Mouse (Mus musculus) erythroblast, embryonic 14.5 days (primary cell): ENCODE measurements around the gene 4930524J08Rik. TPM values are rescaled to one million over a fixed set of nuclear protein-coding genes. Genes with fewer than 3 reads are reported as not detected.

Experiments
- H3K27me3 ChIP-seq: 2 replicates; pipeline ENCODE4 v1.6.1; 2012; ENCODE audit warnings: inconsistent platforms; ENCODE audit not compliant: control insufficient read depth
- H3K36me3 ChIP-seq: 2 replicates; pipeline ENCODE4 v1.6.1; 2012; ENCODE audit warnings: mild to moderate bottlenecking, inconsistent platforms; ENCODE audit not compliant: control insufficient read depth
- H3K4me1 ChIP-seq: 2 replicates; pipeline ENCODE4 v1.6.1; 2012; ENCODE audit warnings: inconsistent platforms; ENCODE audit not compliant: control insufficient read depth
- H3K4me3 ChIP-seq: replicated peaks from 2 replicates; pipeline ENCODE3; 2012; ENCODE audit warnings: moderate library complexity, mild to moderate bottlenecking, inconsistent platforms
- H3K9me3 ChIP-seq: 2 replicates; pipeline ENCODE4 v1.6.1; 2012; ENCODE audit warnings: low read length, inconsistent platforms, mixed read lengths; ENCODE audit not compliant: control insufficient read depth
- GATA1 ChIP-seq: IDR thresholded peaks from 2 replicates; pipeline ENCODE4 v1.6.1; 2012; ENCODE audit warnings: low read length, inconsistent platforms, mixed read lengths
- TAL1 ChIP-seq: IDR thresholded peaks from 3 replicates; pipeline ENCODE4 v1.6.1; 2012; ENCODE audit warnings: low read length, inconsistent platforms, mixed read lengths
- polyA plus RNA-seq: library from polyadenylated mRNA; stranded (reverse); fragments of >175 nt; gene quantifications from 2 replicates; pipeline ENCODE4 v1.2.3, GENCODE M21; 2012

Gene 4930524J08Rik
- polyA plus RNA-seq: 1.8 and 1.9 TPM in 2 replicates

DNA sequence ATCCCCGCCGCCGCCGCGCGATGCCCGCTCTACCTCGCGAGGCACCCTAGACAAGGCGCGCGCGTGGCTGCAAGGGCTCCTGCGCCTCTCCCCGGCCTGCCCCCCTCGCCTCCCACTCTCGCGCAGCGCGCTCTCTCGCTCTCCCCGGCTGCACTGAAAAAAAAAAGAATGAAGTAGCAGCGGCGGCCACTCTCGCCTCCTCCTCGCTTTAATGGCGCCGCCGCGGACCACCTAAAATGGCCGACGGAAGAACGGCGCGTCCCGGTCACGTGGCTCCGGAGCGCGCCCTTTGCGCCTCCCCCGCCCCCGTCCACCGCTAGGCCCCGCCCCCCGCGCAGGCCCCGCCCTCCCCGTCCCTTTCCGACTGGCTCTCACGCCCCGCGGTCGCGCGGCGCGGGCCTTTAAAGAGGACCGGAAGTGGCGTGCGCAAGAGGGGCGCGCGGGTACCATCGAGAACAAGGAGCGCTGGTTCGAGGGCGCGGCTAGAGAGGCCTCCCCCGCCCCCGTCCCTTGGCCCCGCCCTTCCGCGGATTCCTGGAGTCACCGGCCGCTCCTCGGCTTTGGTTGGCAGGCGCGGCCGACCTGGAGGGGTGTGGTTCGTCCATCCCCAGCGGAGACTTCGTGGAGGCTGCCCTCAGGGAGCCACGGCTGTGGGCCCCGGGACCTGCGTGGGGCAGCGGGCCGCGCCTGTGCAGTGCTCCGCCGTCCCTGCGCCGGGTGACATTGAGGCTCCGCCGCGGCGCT lies at the start of gene 4930524J08Rik, which contains the start of gene Hnrnpd:
Gene 4930524J08Rik, plus strand, starts transcription at position 363 of the 744 bp plus-strand sequence.
Gene Hnrnpd, minus strand, starts transcription at position 240 of the 744 bp plus-strand sequence.
- H3K4me1 ChIP-seq: peaks cover 52% of the 10 kb centered on the region
- TF ChIP-seq TAL1: no peak
- TF ChIP-seq GATA1: no peak
- peaks cover 2% of the 10 kb centered on the region; the same call in 1 of the 2 replicates for H3K9me3 ChIP-seq
- H3K4me3 ChIP-seq: peak within 1 kb of the TSS; percentile 97
- H3K27me3 ChIP-seq: no peaks in the 10 kb centered on the region
- H3K36me3 ChIP-seq: peaks cover 34% of the 10 kb centered on the region

DNA sequence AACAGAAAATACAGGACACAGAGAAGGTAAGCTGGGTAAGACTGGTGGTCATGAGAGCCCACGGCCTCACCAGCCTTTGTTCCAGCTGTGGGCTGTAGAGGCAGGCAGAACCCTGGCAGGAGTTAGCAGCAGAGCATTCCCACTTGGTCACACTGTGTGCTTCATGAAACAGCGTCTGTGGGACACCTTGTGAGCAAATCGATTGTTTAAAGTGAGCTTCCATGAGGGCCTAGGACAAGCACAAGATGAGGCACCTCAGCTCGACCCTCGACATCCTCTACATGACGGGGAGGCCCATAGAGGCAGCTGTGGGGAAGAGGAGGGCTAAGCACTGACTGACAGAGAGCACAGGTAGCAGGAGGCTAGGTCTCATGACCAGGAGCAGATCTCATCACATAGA lies 47.0 kb upstream of the 4930524J08Rik start:
- Histone ChIP-seq H3K4me3 (no peak overlapping the region), H3K27me3 (no peaks in the 10 kb centered on the region)
- TF ChIP-seq TAL1 (no peak), GATA1 (no peak)

DNA sequence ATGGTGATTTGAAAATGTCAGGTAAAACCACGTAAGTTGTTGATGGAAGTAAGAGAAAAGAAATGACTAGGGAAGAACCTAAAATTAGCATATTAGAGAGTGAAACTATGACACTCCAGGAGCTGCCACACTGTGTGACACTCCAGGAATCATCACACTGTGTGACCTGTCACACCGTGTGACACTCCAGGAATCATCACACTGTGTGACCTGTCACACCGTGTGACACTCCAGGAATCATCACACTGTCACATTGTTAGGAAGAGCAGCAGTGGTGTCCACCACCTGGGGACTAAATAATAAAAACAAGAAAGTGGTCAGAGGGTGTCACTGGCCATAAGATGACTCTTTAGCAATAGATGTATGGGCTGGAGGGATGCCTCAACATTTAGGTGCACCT lies 39.4 kb upstream of the 4930524J08Rik start:
- no peak overlapping the region for H3K4me3 ChIP-seq
- H3K9me3 ChIP-seq: peaks cover 5% of the 10 kb centered on the region
- H3K27me3 ChIP-seq: no peaks in the 10 kb centered on the region
- no peak for TF ChIP-seq GATA1
- no peak for TF ChIP-seq TAL1
- H3K4me1 ChIP-seq: no peaks in the 10 kb centered on the region
- H3K36me3 ChIP-seq: no peaks in the 10 kb centered on the region

More for the DNA sequence above, 47.0 kb upstream of the 4930524J08Rik start:
- Histone ChIP-seq H3K4me1 (no peaks in the 10 kb centered on the region), H3K9me3 (no peaks in the 10 kb centered on the region), H3K36me3 (no peaks in the 10 kb centered on the region)

DNA sequence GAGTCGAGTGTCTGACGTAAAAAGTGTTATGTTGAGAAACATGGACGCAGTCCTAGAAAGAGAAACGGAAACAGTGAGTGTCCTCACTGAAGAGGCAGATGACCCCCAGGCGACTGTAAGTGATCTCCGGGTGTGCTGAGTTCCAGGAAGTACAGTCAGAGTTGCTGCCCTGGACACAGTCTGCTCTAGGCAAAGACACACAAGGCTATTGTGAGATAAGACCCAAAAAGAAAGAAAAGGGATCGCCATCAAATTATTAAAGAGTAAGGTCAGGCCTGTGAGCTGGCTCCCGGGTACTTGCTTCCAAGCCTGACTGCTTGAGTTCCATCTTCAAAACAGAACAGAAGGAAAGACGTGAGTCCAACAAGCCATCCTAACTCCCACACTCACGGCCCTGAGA lies 37.6 kb upstream of the 4930524J08Rik start:
- TF ChIP-seq GATA1 (no peak), TAL1 (no peak)
- Histone ChIP-seq H3K4me3 (no peak overlapping the region), H3K27me3 (no peaks in the 10 kb centered on the region), H3K9me3 (peaks cover 21% of the 10 kb centered on the region), H3K36me3 (no peaks in the 10 kb centered on the region; the same call in 1 of the 2 replicates), H3K4me1 (no peaks in the 10 kb centered on the region)

- H3K27me3 ChIP-seq: no peaks in the 10 kb centered on the region
- TF ChIP-seq GATA1 (no peak), TAL1 (no peak)
- no peaks in the 10 kb centered on the region for H3K4me1 ChIP-seq
- H3K36me3 ChIP-seq: no peaks in the 10 kb centered on the region; the same call in 1 of the 2 replicates
- no peak overlapping the region for H3K4me3 ChIP-seq
- peaks cover 21% of the 10 kb centered on the region for H3K9me3 ChIP-seq
Measured at GRCm38 (mm10) chr5:99941776-99942502, 36.9 kb upstream of the 4930524J08Rik start.

DNA sequence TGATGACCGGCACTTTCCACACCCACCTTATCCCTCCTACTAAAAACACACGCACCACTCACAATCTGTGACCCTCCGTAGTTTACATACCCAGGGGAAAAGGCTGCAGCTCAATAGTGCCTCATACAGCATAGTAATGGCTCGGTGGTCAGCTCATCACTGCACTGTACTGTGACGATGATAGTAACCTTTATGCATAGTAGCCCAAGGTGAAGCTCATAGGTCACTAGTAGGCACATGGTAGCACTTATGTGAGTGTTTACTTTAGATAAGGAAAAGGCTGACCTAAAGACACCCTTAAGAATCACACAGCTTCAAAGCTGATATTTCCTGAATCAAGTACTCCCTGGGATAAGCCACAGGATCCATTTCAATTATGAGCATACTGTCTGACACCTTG lies 26.3 kb upstream of the 4930524J08Rik start:
- H3K4me3 ChIP-seq: no peak overlapping the region
- TF ChIP-seq GATA1 (no peak), TAL1 (no peak)
- H3K36me3 ChIP-seq: peaks cover 70% of the 10 kb centered on the region
- no peaks in the 10 kb centered on the region for H3K4me1 ChIP-seq
- no peaks in the 10 kb centered on the region for H3K9me3 ChIP-seq
- no peaks in the 10 kb centered on the region for H3K27me3 ChIP-seq

DNA sequence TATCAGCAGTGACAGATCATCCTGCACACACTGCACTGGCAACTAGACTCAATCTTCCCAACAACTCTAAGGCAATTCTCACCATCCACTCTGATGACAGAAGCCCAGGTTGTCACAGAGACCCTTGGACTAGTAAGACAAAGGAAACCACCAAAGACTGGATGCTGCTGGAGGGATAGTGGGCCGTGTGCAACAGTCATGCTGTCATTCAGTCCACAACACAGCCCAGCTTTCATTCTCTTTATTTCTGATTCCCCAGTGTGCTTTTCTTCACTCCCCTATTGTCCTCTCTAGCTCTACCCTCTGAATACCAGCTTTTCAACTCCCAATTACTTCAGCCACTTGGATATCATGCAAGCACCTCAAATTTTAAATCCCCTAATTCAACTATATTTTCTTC lies 25.0 kb upstream of the 4930524J08Rik start:
- no peaks in the 10 kb centered on the region for H3K4me1 ChIP-seq
- H3K27me3 ChIP-seq: no peaks in the 10 kb centered on the region
- no peaks in the 10 kb centered on the region for H3K9me3 ChIP-seq
- TF ChIP-seq GATA1 (no peak), TAL1 (no peak)
- no peak overlapping the region for H3K4me3 ChIP-seq
- H3K36me3 ChIP-seq: peaks cover 83% of the 10 kb centered on the region

GRCm38 (mm10) chr5:99958666-99959065 lies 20.2 kb upstream of the 4930524J08Rik start:
- no peaks in the 10 kb centered on the region for H3K27me3 ChIP-seq
- H3K4me1 ChIP-seq: no peaks in the 10 kb centered on the region
- peaks cover 96% of the 10 kb centered on the region for H3K36me3 ChIP-seq
- no peaks in the 10 kb centered on the region for H3K9me3 ChIP-seq
- TF ChIP-seq TAL1 (no peak), GATA1 (no peak)
- no peak overlapping the region for H3K4me3 ChIP-seq
